In the genomic region with DNA sequence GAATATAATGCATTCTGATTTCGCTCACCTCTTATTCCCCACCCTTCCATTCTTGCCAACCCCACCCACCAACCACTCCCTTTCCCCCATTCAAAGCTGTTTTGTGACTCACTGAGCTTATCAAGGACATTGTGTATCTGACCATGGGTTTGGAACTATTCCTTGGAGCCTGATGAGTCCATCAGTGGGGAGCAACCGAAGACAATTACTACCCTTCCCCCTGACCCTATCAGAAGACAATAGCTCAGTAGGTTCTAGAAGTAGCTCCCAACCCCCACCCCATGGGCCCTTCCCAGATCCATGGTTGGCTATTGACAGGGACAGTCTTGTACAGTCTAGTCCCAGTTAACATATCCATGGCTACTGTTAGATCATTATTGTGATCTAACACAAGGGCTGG, we compare ENCODE assay signal across 26 mouse cellular contexts.
DNase-seq lines count a peak whose midpoint lies in the region; ATAC-seq and TF ChIP-seq lines count a peak whose summit lies in the region.
"Had no signal": no experiment of that assay in that cellular context is flagged by ENCODE, and none has a peak within 500 bp of the region (broad histone marks: within the 10 kb centered on the region; RNA-seq: fewer than 3 reads in every experiment).

No protein-coding gene starts in this region.

- peak; percentile 92 for TF ChIP-seq EP300 in ES-Bruce4 (IDR thresholded peaks at IDR 0.05; ENCODE audit: insufficient read depth, low read depth, low read length)
- TF ChIP-seq EP300 in stomach, postnatal 0 days (optimal IDR thresholded peaks at IDR 0.05): no peak

- WGBS in hindbrain, embryonic 16.5 days: 91% methylated on average over 2 of the region's 2 CpGs
- WGBS in hindbrain, embryonic 14.5 days: 94% methylated on average over 2 of the region's 2 CpGs
- 73% methylated on average over 2 of the region's 2 CpGs for WGBS in stomach, postnatal 0 days

- H3K27me3 ChIP-seq in hindbrain, embryonic 16.5 days (replicated peaks; ENCODE audit: control insufficient read depth, insufficient read depth, low read length): no peaks in the 10 kb centered on the region
- no peaks in the 10 kb centered on the region for H3K27me3 ChIP-seq in hindbrain, embryonic 14.5 days (ENCODE audit: control insufficient read depth, insufficient read depth, low read length)
- H3K27me3 ChIP-seq in ES-Bruce4 (ENCODE audit: control insufficient read depth, insufficient read depth, low read length, poor library complexity, severe bottlenecking): no peaks in the 10 kb centered on the region
- H3K27me3 ChIP-seq in stomach, postnatal 0 days (ENCODE audit: control insufficient read depth, insufficient read depth, low read length): no peaks in the 10 kb centered on the region
- H3K27me3 ChIP-seq: embryonic facial prominence, embryonic 12.5 days; embryonic facial prominence, embryonic 15.5 days; heart, embryonic 12.5 days; heart, embryonic 15.5 days; hindbrain, embryonic 15.5 days had no signal

- in situ Hi-C loops in ES-E14 (cut with MboI; ENCODE audit: low sequenced_read_pairs in 2 of 2, unreplicated experiment in 2 of 2): no loop called here

- no peak overlapping the region for H3K27ac ChIP-seq in hindbrain, embryonic 16.5 days (ENCODE audit: low read depth, low read length)
- H3K27ac ChIP-seq in hindbrain, embryonic 14.5 days: no peak overlapping the region
- H3K27ac ChIP-seq in ES-Bruce4 (ENCODE audit: insufficient read depth, low read length): peak overlapping the region; percentile 98
- peak overlapping the region; percentile 97; the same call in 1 of the 2 replicates for H3K27ac ChIP-seq in ES-E14 (ENCODE audit: insufficient read depth, low read depth, low read length, poor library complexity, severe bottlenecking)
- 0 out of 2 replicates have a peak overlapping the region, but pooled peaks have one; percentile 24 for H3K27ac ChIP-seq in stomach, postnatal 0 days (replicated peaks)
- H3K27ac ChIP-seq: embryonic facial prominence, embryonic 12.5 days; embryonic facial prominence, embryonic 15.5 days; gastrocnemius, adult 2 months; heart, embryonic 15.5 days; hindbrain, embryonic 15.5 days had no signal

- no peak overlapping the region for H3K4me2 ChIP-seq in hindbrain, embryonic 16.5 days (ENCODE audit: low read length)
- H3K4me2 ChIP-seq in hindbrain, embryonic 14.5 days (replicated peaks): no peak overlapping the region
- no peak overlapping the region for H3K4me2 ChIP-seq in stomach, postnatal 0 days (replicated peaks; ENCODE audit: low read depth)
- H3K4me2 ChIP-seq: embryonic facial prominence, embryonic 12.5 days; embryonic facial prominence, embryonic 15.5 days; heart, embryonic 12.5 days; heart, embryonic 15.5 days; hindbrain, embryonic 15.5 days had no signal

- no peak for TF ChIP-seq POLR2A in ES-Bruce4 (IDR thresholded peaks at IDR 0.05; ENCODE audit: insufficient read depth, low read length)

- peak; percentile 34; the same call in 1 of the 2 replicates for ATAC-seq in hindbrain, embryonic 16.5 days
- no peak for ATAC-seq in hindbrain, embryonic 14.5 days (ENCODE audit: low FRiP score)
- peak; percentile 71 for ATAC-seq in stomach, postnatal 0 days (ENCODE audit: low FRiP score, low TSS enrichment)
- ATAC-seq in monocyte, adult 5-6 weeks (replicated peaks; ENCODE audit: insufficient number of reproducible peaks, low FRiP score, low TSS enrichment, poor library complexity, severe bottlenecking): no peak
- ATAC-seq in activated CD4-positive, CD25-positive, alpha-beta regulatory T cell, adult 4 months: no peak
- ATAC-seq: CD4-positive, CD25-positive, alpha-beta regulatory T cell, adult 4 months; forebrain, embryonic 14.5 days; forebrain, postnatal 0 days; intestine, embryonic 16.5 days had no signal

- no peaks in the 10 kb centered on the region for H3K36me3 ChIP-seq in hindbrain, embryonic 16.5 days (ENCODE audit: control insufficient read depth, insufficient read depth, low read length)
- no peaks in the 10 kb centered on the region for H3K36me3 ChIP-seq in hindbrain, embryonic 14.5 days (replicated peaks; ENCODE audit: control insufficient read depth, insufficient read depth)
- H3K36me3 ChIP-seq in ES-Bruce4 (ENCODE audit: control insufficient read depth, insufficient read depth, low read length, poor library complexity, severe bottlenecking) (no peaks in the 10 kb centered on the region), ES-E14 (ENCODE audit: control insufficient read depth, insufficient read depth, low read length, poor library complexity, severe bottlenecking) (no peaks in the 10 kb centered on the region)
- no peaks in the 10 kb centered on the region for H3K36me3 ChIP-seq in stomach, postnatal 0 days (ENCODE audit: control insufficient read depth, insufficient read depth, low read length)
- H3K36me3 ChIP-seq: embryonic facial prominence, embryonic 12.5 days; embryonic facial prominence, embryonic 15.5 days; heart, embryonic 15.5 days; hindbrain, embryonic 15.5 days had no signal

- no peak overlapping the region for H3K9ac ChIP-seq in hindbrain, embryonic 16.5 days (ENCODE audit: low read depth, low read length)
- no peak overlapping the region for H3K9ac ChIP-seq in hindbrain, embryonic 14.5 days
- H3K9ac ChIP-seq in ES-Bruce4 (ENCODE audit: low read depth, poor library complexity, severe bottlenecking) (no peak overlapping the region), ES-E14 (ENCODE audit: insufficient read depth, low read depth, low read length, poor library complexity, severe bottlenecking) (no peak overlapping the region)
- no peak overlapping the region for H3K9ac ChIP-seq in stomach, postnatal 0 days (ENCODE audit: low read length)
- H3K9ac ChIP-seq: embryonic facial prominence, embryonic 12.5 days; embryonic facial prominence, embryonic 15.5 days; forebrain, postnatal 0 days; heart, embryonic 12.5 days; heart, embryonic 15.5 days; hindbrain, embryonic 15.5 days had no signal

- H3K4me3 ChIP-seq in hindbrain, embryonic 16.5 days (ENCODE audit: low read length): no peak overlapping the region
- no peak overlapping the region for H3K4me3 ChIP-seq in hindbrain, embryonic 14.5 days (replicated peaks; ENCODE audit: low read length)
- H3K4me3 ChIP-seq in ES-Bruce4 (ENCODE audit: low read depth, low read length): no peak overlapping the region
- H3K4me3 ChIP-seq in ES-E14 (ENCODE audit: insufficient read depth in 1 of 2, low read depth in 1 of 2, low read length in 2 of 2, poor library complexity in 1 of 2, severe bottlenecking in 1 of 2): no peak overlapping the region
- H3K4me3 ChIP-seq in stomach, postnatal 0 days (ENCODE audit: low read depth, low read length): no peak overlapping the region
- H3K4me3 ChIP-seq: embryonic facial prominence, embryonic 12.5 days; embryonic facial prominence, embryonic 15.5 days; gastrocnemius, adult 2 months; heart, embryonic 12.5 days; heart, embryonic 15.5 days; hindbrain, embryonic 15.5 days had no signal

- DNase-seq in hindbrain, embryonic 14.5 days (ENCODE audit: low spot score): no peak
- DNase-seq in ES-E14 (ENCODE audit: low read depth, low spot score): peak; percentile 57
- DNase-seq in stomach, postnatal 0 days (ENCODE audit: low spot score): peak; percentile 48
- DNase-seq: adrenal gland, postnatal 14 days; cerebellum, adult 11 months; cerebellum, adult 2 months; cerebellum, adult 9-11 months; cerebellum, postnatal 25 days; forebrain, postnatal 0 days; gastrocnemius, adult 2 months; gastrocnemius, postnatal 14 days; heart, postnatal 14 days; heart, postnatal 4 days; kidney, adult 18-20 months had no signal

- no peaks in the 10 kb centered on the region for H3K4me1 ChIP-seq in hindbrain, embryonic 16.5 days (ENCODE audit: control insufficient read depth, insufficient read depth, low read depth, low read length)
- no peaks in the 10 kb centered on the region for H3K4me1 ChIP-seq in hindbrain, embryonic 14.5 days (replicated peaks; ENCODE audit: control insufficient read depth, insufficient read depth, low read length)
- H3K4me1 ChIP-seq in ES-Bruce4 (ENCODE audit: control insufficient read depth, insufficient read depth, low read length): no peaks in the 10 kb centered on the region
- H3K4me1 ChIP-seq in ES-E14 (ENCODE audit: control insufficient read depth in 2 of 2, insufficient read depth in 2 of 2, low read length in 2 of 2, poor library complexity in 1 of 2): peaks cover 12 to 36% of the 10 kb centered on the region in 2 experiments
- H3K4me1 ChIP-seq in stomach, postnatal 0 days (replicated peaks; ENCODE audit: control insufficient read depth, insufficient read depth): no peaks in the 10 kb centered on the region
- H3K4me1 ChIP-seq: embryonic facial prominence, embryonic 12.5 days; embryonic facial prominence, embryonic 15.5 days; heart, embryonic 12.5 days; heart, embryonic 15.5 days; hindbrain, embryonic 15.5 days had no signal

- no peak for TF ChIP-seq CTCF in ES-Bruce4 (IDR thresholded peaks at IDR 0.05; ENCODE audit: low read depth, low read length)
- no peak for TF ChIP-seq CTCF in stomach, postnatal 0 days (IDR thresholded peaks at IDR 0.05; ENCODE audit: low read depth)

- H3K9me3 ChIP-seq in hindbrain, embryonic 16.5 days (ENCODE audit: control insufficient read depth, low read length): no peaks in the 10 kb centered on the region
- H3K9me3 ChIP-seq in hindbrain, embryonic 14.5 days (ENCODE audit: control insufficient read depth, low read length): no peaks in the 10 kb centered on the region
- H3K9me3 ChIP-seq in ES-Bruce4 (replicated peaks; ENCODE audit: control insufficient read depth, insufficient read depth, low read length, poor library complexity, severe bottlenecking) (no peaks in the 10 kb centered on the region), ES-E14 (ENCODE audit: control insufficient read depth, insufficient read depth, low read depth, low read length) (no peaks in the 10 kb centered on the region)
- H3K9me3 ChIP-seq in stomach, postnatal 0 days (ENCODE audit: control insufficient read depth, low read length): no peaks in the 10 kb centered on the region
- H3K9me3 ChIP-seq: embryonic facial prominence, embryonic 12.5 days; embryonic facial prominence, embryonic 15.5 days; heart, embryonic 12.5 days; heart, embryonic 15.5 days; hindbrain, embryonic 15.5 days had no signal

TF ChIP-seq in ES-E14, 5 proteins besides CTCF, POLR2A, EP300 and RAD21:
- peak; percentile 73; the same call in 1 of the 2 replicates for TF ChIP-seq CHD2 (IDR thresholded peaks at IDR 0.05; ENCODE audit: low read depth, low read length)
- no peak for TF ChIP-seq HCFC1 (IDR thresholded peaks at IDR 0.05; ENCODE audit: borderline replicate concordance, insufficient read depth, low read length)

Comparison
In these comparisons a context has a peak if more than half of its experiments do, and no peak if none do; other contexts are left out.
1. ATAC-seq: peak in hindbrain, embryonic 16.5 days (single experiment) and stomach, postnatal 0 days (single experiment); none in hindbrain, embryonic 14.5 days (single experiment), monocyte, adult 5-6 weeks (single experiment) and activated CD4-positive, CD25-positive, alpha-beta regulatory T cell, adult 4 months (single experiment).
2. H3K27ac ChIP-seq: peak in ES-Bruce4 (single experiment), ES-E14 (single experiment) and stomach, postnatal 0 days (single experiment); none in hindbrain, embryonic 16.5 days (single experiment) and hindbrain, embryonic 14.5 days (single experiment).